Mouse (Mus musculus) activated CD4-positive, CD25-positive, alpha-beta regulatory T cell, adult 4 months (primary cell): ENCODE results near the gene B3galt2. TPM values are rescaled to one million over a fixed set of nuclear protein-coding genes. Genes with fewer than 3 reads are reported as not detected.

Experiments
- polyA plus RNA-seq, 2 experiments: library from polyadenylated mRNA; unstranded; fragments of 100-300 nt; shearing (Covaris generic); gene quantifications; one replicate each; pipeline ENCODE4 v1.2.1; 2017

The B3galt2 gene
- polyA plus RNA-seq, 2 experiments from 2014 or later = 0.50 to 0.54 TPM

Other genes starting within 250 kb of the B3galt2 start
- gene Cdc73, start 62.2 kb downstream of the B3galt2 start, polyA plus RNA-seq = 10 to 100 TPM; 15.3 to 19.9 TPM
- 10 to 100 TPM; 48.3 to 62.4 TPM for gene Glrx2, start 75.7 kb downstream of the B3galt2 start, polyA plus RNA-seq
- gene Trove2, start 136.4 kb downstream of the B3galt2 start, polyA plus RNA-seq = 1 to 10 TPM; 3.9 to 4.3 TPM
- 10 to 100 TPM; 63.2 to 68.9 TPM for gene Uchl5, start 136.6 kb downstream of the B3galt2 start, polyA plus RNA-seq